Mouse (Mus musculus) liver, embryonic 14.5 days (tissue): ENCODE data around the gene Mafg. TPM values are rescaled to one million over a fixed set of nuclear protein-coding genes. Genes with fewer than 3 reads are reported as not detected.

Experiments
- ATAC-seq: fragments of 200-750 bp; cut with Nextera tagmentation; 2 replicates; pipeline ENCODE4 v1.8.0; 2017; ENCODE audit warnings: moderate number of reproducible peaks, mild to moderate bottlenecking, moderate library complexity; ENCODE audit not compliant: insufficient read depth
- DNase-seq, 3 experiments: peaks; one replicate each; pipeline ENCODE4 v3.0.0-alpha.2; 2012 to 2013; ENCODE audit warnings: low read depth in 3 of 3, low spot score in 3 of 3
- H3K27ac ChIP-seq: fragments of 300-500 bp; sonication (generic); 2 replicates; pipeline ENCODE4 v1.5.1; 2014; ENCODE audit warnings: moderate library complexity, mild to moderate bottlenecking, control low read depth, inconsistent platforms
- H3K27me3 ChIP-seq: fragments of 300-500 bp; sonication (generic); 2 replicates; pipeline ENCODE4 v1.6.1; 2014; ENCODE audit warnings: mild to moderate bottlenecking, low read length, moderate library complexity; ENCODE audit not compliant: control insufficient read depth, insufficient read depth
- H3K36me3 ChIP-seq: fragments of 300-500 bp; sonication (generic); replicated peaks from 2 replicates; pipeline ENCODE4 v1.6.1; 2014; ENCODE audit warnings: low read depth; ENCODE audit not compliant: control insufficient read depth, insufficient read depth
- H3K4me1 ChIP-seq, 2 experiments: fragments of 200-500 bp in 1 of 2; fragments of 300-500 bp in 1 of 2; sonication (generic) in 1 of 2; replicated peaks; 2 replicates each; pipeline ENCODE4 v1.6.1; 2012 to 2014; ENCODE audit warnings: antibody characterized with exemption in 1 of 2, inconsistent platforms in 1 of 2, low read length in 1 of 2; ENCODE audit not compliant: control insufficient read depth in 2 of 2, insufficient read depth in 2 of 2
- H3K4me2 ChIP-seq: fragments of 300-500 bp; sonication (generic); 2 replicates; pipeline ENCODE4 v1.6.1; 2014; ENCODE audit warnings: low read depth, mild to moderate bottlenecking, control low read depth, moderate library complexity
- H3K4me3 ChIP-seq, 2 experiments: fragments of 200-500 bp in 1 of 2; fragments of 300-500 bp in 1 of 2; sonication (generic) in 1 of 2; 2 replicates each; pipeline ENCODE4 v1.5.1; 2012 to 2014; ENCODE audit warnings: low read depth in 2 of 2, low read length in 2 of 2, mild to moderate bottlenecking in 2 of 2, control low read depth in 1 of 2, inconsistent platforms in 1 of 2, moderate library complexity in 1 of 2; ENCODE audit not compliant: insufficient read depth in 1 of 2
- H3K9ac ChIP-seq: fragments of 300-500 bp; sonication (generic); replicated peaks from 2 replicates; pipeline ENCODE4 v1.6.1; 2014; ENCODE audit warnings: mild to moderate bottlenecking, control low read depth, moderate library complexity
- H3K9me3 ChIP-seq: fragments of 300-500 bp; sonication (generic); 2 replicates; pipeline ENCODE4 v1.6.1; 2016; ENCODE audit warnings: low read length, mixed read lengths; ENCODE audit not compliant: control insufficient read depth
- CTCF ChIP-seq: IDR thresholded peaks from 2 replicates; pipeline ENCODE4 v1.5.1; 2016; ENCODE audit warnings: antibody characterized with exemption, low read depth, control low read depth
- EP300 ChIP-seq: IDR thresholded peaks from 2 replicates; pipeline ENCODE4 v1.6.1; 2016; ENCODE audit warnings: antibody characterized with exemption, low read depth
- WGBS: fragments of 180-500 bp; shearing (Covaris S2); extraction: QIAGEN DNeasy Blood & Tissue Kit; methylation state at CpG from one replicate; pipeline ENCODE4 v1.1.7; 2014; ENCODE audit not compliant: insufficient replicate concordance; 5-methylcytosine and 5-hydroxymethylcytosine counted together
- polyA plus RNA-seq, 2 experiments: library from polyadenylated mRNA; depleted of rRNA in 1 of 2; stranded (reverse) in 1 of 2; unstranded in 1 of 2; fragments of >200 nt; fragmentation: Nextera tagmentation in 1 of 2; extraction: Ambion mirVana in 1 of 2; gene quantifications; 2 replicates each; pipeline versions ENCODE4 v1.2.1 to v1.2.3; 2012 to 2014

Gene Mafg
- polyA plus RNA-seq, 2 experiments, result 20.9 to 30.9 TPM

GRCm38 (mm10) chr11:120581490-120582267 is 51.7 kb downstream of the Mafg start, which contains the start of gene Arhgdia:
Arhgdia (minus strand) TSS chr11:120581624.
- Histone ChIP-seq H3K27ac (peak within 1 kb of the TSS; percentile 70), H3K9ac (peak within 1 kb of the TSS; percentile 86), H3K4me2 (peak within 1 kb of the TSS; percentile 98), H3K4me1 (peaks cover 13 to 17% of the 10 kb centered on the region in 2 experiments), H3K4me3 (peak within 1 kb of the TSS; percentile 86 to 89), H3K9me3 (no peaks in the 10 kb centered on the region), H3K27me3 (no peaks in the 10 kb centered on the region), H3K36me3 (peaks cover 35% of the 10 kb centered on the region)
- ATAC-seq, result peak; percentile 72
- WGBS, result 2% methylated on average over 71 of the region's 75 CpGs
- TF ChIP-seq CTCF, result peak; percentile 48
- no peak for TF ChIP-seq EP300
- peak; percentile 57 to 66 (median 64) for DNase-seq

GRCm38 (mm10) chr11:120580871-120581331 is 52.5 kb downstream of the Mafg start:
- peak overlapping the region; percentile 86 to 89 for H3K4me3 ChIP-seq
- H3K9me3 ChIP-seq, result no peaks in the 10 kb centered on the region
- H3K9ac ChIP-seq, result peak overlapping the region; percentile 86
- peak overlapping the region; percentile 70 for H3K27ac ChIP-seq
- H3K27me3 ChIP-seq, result no peaks in the 10 kb centered on the region
- under 1% methylated on average over 44 of the region's 44 CpGs for WGBS
- TF ChIP-seq CTCF, result no peak
- TF ChIP-seq EP300, result no peak
- ATAC-seq (peak; percentile 71), DNase-seq (no peak)
- peaks cover 16 to 19% of the 10 kb centered on the region in 2 experiments for H3K4me1 ChIP-seq
- peak overlapping the region; percentile 98 for H3K4me2 ChIP-seq
- H3K36me3 ChIP-seq, result peaks cover 29% of the 10 kb centered on the region

DNA sequence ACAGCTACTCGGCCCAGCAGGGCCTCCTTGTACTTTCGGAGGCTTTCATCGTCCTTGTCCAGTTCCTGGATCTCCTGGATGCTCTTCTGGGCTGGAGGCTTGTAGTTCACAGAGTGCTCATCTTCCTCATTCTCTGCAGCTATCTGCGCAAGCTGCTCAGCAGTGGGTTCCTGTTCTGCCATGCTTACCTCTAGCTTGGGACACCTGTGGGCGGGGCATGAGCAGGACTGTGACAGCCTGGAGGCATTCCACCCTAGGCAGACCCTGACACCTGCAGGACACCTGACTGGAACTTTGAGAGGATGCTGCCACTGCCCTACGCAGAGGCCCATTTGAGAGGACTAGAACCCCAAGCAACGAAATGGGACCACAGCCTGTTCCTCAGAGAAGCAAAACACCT is 53.2 kb downstream of the Mafg start:
- Histone ChIP-seq H3K36me3 (peaks cover 22% of the 10 kb centered on the region), H3K9me3 (no peaks in the 10 kb centered on the region), H3K4me1 (peaks cover 16 to 19% of the 10 kb centered on the region in 2 experiments), H3K9ac (peak overlapping the region; percentile 86), H3K27me3 (no peaks in the 10 kb centered on the region), H3K4me3 (peak overlapping the region; percentile 86 to 89), H3K27ac (peak overlapping the region; percentile 70), H3K4me2 (peak overlapping the region; percentile 98)
- TF ChIP-seq EP300 (no peak), CTCF (no peak)
- 41% methylated on average over 7 of the region's 7 CpGs for WGBS
- DNase-seq (no peak), ATAC-seq (no peak)

GRCm38 (mm10) chr11:120579316-120580107 is 53.9 kb downstream of the Mafg start:
- H3K4me3 ChIP-seq, result peak overlapping the region; percentile 86 to 89
- ATAC-seq (no peak), DNase-seq (peak in 1 of 3 experiments; percentile 56)
- 57% methylated on average over 15 of the region's 15 CpGs for WGBS
- TF ChIP-seq EP300 (no peak), CTCF (peak; percentile 95)
- no peak overlapping the region; the same call in 1 of the 2 replicates for H3K27ac ChIP-seq
- H3K27me3 ChIP-seq, result no peaks in the 10 kb centered on the region
- H3K4me1 ChIP-seq, result peaks cover 18 to 21% of the 10 kb centered on the region in 2 experiments
- peak overlapping the region; percentile 98 for H3K4me2 ChIP-seq
- H3K36me3 ChIP-seq, result peaks cover 18% of the 10 kb centered on the region
- H3K9me3 ChIP-seq, result no peaks in the 10 kb centered on the region
- no peak overlapping the region for H3K9ac ChIP-seq

- H3K9ac ChIP-seq, result no peak overlapping the region
- no peak overlapping the region for H3K27ac ChIP-seq
- no peaks in the 10 kb centered on the region for H3K27me3 ChIP-seq
- H3K9me3 ChIP-seq, result no peaks in the 10 kb centered on the region
- ATAC-seq (no peak), DNase-seq (no peak)
- H3K4me1 ChIP-seq, result peaks cover 22 to 25% of the 10 kb centered on the region in 2 experiments
- 87% methylated on average over 11 of the region's 11 CpGs for WGBS
- no peak overlapping the region for H3K4me2 ChIP-seq
- H3K4me3 ChIP-seq, result no peak overlapping the region
- peaks cover 18% of the 10 kb centered on the region for H3K36me3 ChIP-seq
- no peak for TF ChIP-seq CTCF
- TF ChIP-seq EP300, result no peak
Measured at GRCm38 (mm10) chr11:120578694-120579243, 54.6 kb downstream of the Mafg start.
